Mouse (Mus musculus) ovary, postnatal 10 days (tissue): ENCODE measurements at regions not wholly inside any gene's neighbourhood (a gene's known extent, or its start where the extent isn't known, plus 50 kb on each side); places are given as distances from the start of the nearest gene placed in this dataset.

Experiments used
- DNase-seq: peaks from one replicate; pipeline ENCODE4 v3.0.0; 2022; ENCODE audit warnings: low spot score

DNA sequence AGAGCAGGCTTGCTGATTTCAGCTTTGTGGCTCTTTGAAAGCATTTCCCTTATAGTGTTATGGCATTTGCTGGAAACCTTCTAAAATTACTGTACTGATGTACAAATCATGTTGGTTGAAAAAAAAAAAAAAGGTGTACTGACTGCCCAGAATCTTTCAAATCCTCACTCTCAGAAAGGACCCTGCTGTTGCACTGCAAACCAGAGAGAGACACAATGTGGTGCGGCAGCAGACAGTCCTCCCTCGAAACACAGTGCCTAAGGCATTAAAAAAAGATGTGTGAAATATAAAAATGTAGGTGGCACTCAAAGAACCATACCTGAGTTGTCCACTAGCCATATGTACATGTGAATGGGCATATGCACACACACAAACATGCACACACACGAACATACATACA, 128.3 kb downstream of the Actr3 start:
- DNase-seq = no peak

DNA sequence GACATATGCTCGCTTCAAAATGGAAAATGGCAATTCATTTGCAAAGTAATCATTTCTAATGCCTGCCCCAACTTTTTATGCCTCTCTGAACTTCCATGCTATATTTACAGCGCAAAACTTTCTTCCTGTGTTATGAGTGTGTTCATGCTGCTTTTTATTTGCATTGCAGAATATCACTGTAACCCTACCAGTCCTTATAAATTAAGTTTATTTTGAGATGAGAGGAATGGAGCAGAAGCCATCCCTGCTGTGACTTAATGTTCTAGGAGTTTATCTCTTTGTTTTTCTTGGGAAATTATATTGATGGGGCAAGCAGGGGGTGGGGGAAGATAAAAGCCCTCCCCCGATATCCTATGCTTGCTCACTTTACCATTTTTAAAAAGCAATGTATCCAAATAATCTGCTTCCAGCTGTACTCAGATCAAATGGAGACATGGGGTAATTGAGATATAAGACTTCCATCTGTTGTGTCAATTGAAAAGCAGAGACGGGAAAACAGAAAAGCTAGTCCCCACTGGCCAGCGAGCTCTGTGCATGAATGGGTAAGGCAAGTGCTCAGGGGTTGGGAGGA, 136.9 kb downstream of the Actr3 start:
- DNase-seq = no peak

DNA sequence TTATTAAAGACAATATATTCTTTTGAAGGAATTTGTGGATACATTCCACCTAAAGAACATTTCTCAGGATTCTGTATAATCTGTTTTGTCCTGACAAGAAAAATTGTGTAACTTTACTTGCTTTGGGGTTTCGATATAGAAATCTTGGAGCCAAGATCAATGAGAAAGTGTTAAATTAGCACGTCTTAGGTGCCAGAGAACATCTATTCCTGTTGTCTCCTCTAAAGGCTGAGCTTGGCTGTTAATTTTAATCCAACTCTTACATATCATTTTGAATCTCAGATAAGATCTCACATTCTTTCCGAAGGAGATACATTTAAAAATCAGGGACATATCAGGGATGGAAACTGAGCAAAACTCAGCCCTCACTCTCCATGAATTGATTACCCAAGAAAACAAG, 139.9 kb downstream of the Actr3 start:
- DNase-seq = no peak

DNA sequence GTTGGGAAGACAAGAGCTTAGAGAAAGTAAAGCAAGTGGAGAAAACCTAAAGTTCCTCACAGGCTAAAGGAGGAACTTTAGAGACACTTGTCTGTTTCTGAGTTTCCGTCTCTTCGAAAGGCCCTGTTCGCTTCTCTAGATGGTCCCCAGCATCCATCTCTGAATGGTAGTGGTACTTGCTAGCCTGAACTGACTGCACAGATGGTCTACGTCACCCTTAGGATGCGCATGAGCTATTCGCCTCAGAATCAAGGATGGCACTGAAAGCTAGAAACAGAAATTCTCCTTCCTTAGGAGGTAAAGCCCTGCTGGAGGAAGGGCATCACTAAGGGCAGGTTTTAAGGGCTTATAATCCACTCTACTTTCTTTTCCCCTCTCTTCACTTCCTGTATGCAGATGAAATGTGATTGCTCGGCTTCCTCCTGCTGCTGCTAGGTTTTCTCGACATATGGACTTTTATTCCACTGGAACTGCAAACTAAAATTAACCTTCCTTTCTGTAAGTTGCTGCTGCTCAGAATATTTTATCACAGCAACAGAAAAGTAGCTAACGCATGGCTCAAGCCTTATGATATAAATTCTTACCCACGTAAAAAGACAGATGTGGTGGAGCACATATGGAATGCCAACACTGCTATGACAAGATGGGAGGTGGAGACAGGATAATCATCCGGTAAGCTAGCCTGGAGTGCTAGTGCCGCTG, 145.1 kb downstream of the Actr3 start:
- no peak for DNase-seq

DNA sequence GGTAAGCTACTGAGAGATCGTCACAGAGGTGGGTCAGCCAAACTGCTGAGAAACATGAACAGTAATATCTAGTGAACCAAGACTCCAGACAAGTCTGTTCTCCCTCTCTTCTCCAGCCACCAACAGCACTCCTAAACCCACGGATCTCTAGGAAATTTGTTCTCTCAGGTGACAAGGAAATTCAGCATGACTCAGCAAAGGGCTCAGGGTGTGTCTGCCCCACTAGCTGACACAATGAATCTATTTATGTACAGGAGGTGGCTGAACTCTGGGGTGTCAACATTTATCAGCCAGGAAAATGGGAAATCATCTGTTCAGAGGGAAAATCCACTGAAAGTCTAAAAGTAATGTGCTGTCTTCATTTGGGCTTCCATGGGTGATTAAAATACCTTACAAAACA, 149.2 kb downstream of the Actr3 start:
- DNase-seq = no peak

DNA sequence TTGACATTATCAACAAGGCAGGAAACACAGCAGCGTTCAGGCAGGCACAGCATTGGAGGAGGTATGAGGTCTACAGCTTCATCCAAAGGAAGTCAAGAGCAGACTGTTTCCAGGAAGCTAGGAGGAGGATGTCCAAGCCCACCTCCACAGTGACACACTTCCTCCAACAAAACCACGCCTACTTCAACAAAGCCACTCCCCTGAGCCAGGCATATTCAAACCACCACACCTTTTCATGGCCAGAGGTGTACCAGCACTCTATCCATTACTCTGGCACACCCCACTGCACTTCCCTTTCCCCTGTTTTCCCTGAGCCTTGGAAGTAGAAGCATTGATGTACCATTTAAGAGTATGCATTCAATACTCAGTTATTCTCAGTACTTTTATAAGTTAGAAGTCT, 150.8 kb downstream of the Actr3 start:
- no peak for DNase-seq

DNA sequence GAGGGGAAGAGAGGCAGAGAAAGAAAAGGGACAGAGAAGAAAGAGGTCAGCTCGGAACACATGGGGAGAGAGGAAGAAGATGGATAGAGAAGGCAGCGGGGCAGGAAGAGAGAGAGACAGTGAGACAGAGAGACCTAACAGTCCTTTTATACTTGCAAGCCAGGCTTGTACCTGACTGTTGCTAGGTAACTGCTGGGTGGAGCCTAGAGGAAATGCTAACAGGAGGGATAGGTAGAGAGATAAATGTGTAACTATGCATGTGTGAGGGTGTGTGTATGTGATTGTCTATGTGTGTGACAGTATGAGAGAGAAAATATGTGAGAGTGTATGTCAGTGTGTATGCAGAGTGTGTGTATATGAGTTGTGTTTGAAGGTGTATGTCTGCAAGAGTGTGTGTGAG, 161.8 kb downstream of the Actr3 start:
- DNase-seq = no peak

DNA sequence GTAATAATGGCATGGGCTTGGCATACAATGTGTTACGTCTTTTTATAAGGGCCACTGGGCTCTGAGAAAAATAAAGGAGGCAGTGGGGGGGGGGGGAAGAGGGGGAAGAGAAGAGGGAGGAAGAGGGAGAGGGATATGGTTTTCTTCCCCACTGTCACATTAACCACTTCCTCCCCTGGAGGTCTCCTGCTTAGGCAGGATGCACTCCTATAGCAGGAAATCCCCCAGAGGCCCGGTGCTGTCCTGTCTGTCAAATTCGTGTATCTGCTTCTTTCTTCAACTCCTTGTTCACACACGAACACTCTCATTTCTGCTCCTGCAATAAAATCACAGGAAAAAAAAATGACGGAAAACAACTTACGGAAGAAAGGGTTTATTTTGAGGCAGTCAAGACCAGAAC, 171.8 kb downstream of the Actr3 start:
- DNase-seq = no peak

DNA sequence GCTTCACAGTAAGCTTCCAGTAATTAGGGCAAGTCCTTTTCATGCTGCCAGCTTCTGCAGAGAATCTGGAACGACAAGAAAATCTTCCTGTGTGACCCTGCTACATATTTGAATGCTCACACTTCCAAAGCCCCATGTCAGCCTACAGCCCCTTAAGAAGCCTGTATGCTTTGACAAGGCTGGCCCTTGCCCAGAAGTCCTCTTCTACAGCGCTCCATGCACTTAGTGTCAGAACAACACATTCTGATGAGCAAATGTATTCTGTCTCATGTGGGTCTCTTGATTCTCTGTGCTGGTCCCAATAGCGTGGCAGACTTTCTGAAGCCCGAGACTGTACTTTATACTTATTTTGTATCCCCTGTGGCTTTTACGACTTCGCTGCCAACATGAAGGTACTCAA, 172.5 kb downstream of the Actr3 start:
- DNase-seq = no peak

DNA sequence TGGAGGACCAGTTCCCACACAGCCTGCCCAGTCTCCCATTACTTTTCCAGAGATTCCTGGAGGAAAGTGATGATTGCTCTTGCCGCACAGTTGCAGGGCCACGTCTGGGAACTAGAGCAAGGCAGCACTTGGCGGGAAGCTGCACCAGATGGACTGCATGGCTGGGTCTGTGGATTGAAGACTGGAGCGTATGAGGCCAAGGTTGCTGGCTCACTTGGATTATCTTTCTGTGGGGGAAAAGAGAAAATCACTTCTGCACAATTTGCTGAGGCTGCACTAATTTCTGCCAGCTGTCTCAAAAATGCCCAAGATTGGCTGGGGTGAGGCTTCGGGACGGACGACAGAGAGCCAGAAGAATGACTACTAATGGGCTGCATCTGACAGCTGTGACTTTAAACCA, 193.2 kb downstream of the Actr3 start:
- no peak for DNase-seq

DNA sequence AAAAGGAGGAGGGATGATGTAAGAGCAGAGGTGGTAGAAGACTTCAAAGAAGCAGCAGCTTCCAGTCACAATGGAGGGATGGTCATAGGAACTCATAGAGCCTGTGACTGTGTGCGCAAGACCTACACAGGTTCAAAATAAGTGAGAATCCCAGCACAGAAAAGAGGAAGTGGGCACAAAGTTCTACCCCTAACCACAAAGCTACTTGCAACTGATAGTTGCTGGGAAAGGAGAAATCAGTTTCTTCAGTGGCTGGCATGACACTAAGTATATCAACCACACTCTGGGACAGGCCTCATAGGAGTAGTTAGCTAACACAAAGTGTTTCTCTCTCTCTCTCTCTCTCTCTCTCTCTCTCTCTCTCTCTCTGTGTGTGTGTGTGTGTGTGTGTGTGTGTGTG, 193.8 kb downstream of the Actr3 start:
- DNase-seq = no peak

DNA sequence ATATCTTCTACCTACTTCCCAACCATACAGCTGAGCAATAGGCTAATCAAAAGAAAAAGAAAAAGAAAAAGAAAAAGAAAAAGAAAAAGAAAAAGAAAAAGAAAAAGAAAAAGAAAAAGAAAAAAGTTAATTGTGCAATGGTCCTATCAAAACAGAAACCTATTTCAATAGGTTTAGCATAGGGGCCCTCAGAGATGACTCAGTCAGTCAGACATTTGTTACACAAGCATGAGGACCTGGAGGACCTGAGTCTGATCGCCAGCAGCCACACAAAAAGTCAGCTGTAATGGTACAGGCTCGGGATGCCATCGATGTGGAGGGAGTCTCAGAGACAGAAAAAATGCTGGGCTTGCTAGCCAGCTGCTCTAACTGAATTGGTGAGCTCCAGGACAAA, 197.9 kb downstream of the Actr3 start:
- DNase-seq = no peak

DNA sequence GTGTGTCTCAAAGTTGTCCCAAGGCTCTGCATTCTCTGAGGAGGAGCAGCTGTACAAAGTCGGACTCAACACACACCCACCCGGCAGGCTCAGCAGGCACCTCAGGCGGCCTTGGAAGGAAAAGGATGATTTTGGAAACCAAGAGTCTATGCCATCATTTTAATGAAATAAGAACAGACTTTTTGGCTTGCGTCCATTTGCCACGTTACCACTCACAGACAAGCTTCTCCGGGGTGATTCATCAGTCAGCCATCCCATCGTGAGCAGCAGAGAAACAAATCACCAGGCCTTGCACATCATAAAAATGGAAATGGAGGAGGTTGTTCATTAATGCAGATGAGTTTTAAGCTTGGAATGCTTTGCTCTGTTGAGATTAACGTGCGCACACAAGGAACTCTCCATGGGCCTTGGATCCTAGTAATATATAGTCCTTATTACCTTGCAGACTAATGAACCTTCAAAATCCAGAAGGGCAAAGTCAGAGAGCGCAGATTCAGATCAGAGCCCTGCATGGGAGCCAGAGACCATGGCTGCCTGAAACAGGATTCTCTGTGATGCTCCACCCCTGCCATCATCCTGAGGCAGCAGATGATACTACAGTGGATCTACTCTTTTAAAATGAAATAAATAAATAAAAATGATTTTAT, 198.5 kb downstream of the Actr3 start:
- DNase-seq = no peak

DNA sequence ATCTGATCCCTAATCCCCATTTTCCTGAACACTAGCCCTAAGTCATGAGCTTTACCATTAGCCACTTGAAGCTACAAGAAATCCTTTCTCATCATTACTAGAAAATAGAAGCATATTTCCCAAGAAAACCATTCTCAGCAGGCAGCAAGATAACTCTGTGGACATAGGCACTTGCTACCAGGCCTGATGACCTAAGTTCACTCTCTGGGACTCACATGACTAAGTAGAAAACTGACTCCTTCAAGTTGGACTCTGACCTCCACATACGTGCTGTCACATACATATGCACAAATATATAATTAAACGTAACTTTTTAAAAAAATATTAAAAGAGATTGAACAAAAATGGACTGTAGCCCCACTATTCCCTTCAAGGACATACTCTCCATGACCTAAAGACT, 200.8 kb downstream of the Actr3 start:
- DNase-seq = no peak

DNA sequence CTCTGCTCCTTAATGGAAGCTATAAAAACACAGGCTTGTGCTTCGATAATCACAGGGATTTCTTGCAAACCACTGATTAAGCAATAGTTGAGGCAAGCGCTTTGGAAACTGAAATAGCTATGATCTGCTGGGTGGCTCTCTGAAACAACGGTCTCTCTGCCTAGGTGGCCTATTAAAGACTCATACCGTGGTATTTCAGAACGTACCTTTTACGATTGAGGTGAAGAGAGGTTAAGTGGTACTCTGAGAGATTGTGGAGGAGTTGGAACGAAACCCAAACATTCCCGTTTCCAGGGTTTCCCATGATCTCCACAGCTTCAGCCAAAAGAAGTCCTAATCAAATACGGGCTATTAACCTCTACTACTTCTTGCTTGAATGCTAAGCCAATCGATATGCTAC, 212.2 kb downstream of the Actr3 start:
- DNase-seq = no peak

DNA sequence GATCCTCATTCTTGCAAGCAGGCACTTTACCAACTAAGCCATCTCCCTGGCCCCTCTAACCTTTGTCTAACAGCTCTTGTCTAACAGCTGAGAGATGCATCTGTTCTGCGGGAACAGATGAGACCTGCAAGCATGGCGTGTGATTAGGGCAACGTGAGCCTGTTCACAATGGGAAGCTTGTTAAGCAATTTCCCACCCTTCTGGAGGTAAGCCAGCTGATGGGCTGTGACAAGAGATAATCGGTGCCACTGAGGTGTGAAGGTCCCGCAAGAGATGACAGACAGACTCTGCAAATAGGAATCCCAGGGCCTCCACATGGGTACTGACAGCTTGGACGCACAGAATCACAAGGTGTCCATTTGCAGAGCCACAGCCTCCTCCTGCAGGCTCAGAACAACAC, 219.3 kb downstream of the Actr3 start:
- no peak for DNase-seq

DNA sequence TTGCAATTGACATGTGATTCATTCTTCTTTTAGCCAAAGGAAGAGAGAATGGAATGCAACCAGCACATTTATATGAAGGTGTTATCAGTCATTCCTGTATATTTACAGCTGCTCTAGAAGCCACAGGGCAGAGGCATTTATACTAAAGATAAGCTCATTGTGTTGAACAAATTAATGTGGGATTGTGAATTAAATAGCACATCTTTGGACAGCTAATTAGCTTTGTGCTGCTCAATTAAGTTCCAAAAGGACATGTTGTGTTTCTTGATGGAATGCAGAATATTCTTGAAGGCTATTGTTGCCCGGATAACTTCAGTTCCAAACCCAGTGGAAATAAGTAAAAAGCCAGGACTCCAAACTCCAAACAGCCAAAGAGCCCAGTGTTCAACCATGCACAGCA, 248.4 kb downstream of the Actr3 start:
- no peak for DNase-seq

DNA sequence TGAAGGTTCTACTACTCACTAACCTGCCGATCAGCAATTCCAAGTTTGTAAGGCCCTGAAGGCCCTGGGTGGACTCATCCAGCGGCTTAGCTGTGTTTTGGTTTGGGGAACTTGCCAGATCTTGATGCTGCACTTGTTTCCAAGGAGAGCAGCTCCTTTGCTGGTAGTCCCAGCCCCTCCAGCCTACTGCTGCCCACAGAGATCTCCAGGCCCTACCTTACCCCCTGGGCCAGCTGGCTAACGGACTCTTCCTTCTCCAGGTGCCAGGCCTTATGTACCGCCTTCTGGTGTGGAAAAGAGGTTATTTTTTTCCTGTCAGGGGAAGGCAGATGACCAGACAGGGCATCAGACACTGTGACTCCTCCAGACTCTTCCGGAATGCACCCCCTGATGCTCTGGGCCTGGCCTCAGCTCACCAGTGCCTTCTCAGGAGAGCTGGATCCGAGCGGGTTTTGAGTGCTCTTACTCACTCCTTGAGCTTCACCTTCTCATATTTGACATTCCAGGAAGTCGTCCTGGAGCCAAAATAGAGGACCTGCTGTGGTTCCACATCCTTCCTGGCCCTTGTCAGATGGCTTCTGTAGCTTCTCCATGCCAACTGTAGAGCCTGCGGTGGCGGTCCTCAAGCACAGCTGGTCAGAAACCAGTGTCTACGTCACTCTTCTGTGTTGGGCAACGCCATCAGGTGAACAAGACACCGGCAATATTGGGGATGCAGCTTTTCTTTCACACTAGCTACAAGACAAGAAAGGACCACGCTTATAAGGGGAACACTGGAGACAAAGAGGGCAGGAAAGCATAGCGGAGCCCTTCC, 259.2 kb downstream of the Actr3 start:
- no peak for DNase-seq

DNA sequence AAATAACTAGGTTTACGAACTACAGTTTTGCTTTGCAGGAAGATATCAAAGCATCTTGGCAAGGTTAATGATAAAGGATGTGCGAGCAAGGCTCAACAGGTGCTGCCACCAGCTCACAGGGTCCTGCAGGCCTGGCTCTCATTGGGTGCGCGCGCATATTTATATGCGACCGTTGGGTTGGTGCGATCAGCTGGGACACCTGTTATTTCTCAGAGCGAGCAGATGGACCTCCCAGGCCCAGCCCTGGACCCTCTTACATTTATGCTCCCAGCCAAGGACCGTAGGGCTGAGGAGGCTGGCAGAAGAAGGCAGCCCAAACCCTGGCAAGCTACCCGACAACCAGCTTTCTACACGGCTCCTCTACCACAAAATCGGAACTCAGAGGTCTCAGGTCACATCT, 260.8 kb downstream of the Actr3 start:
- DNase-seq = no peak

DNA sequence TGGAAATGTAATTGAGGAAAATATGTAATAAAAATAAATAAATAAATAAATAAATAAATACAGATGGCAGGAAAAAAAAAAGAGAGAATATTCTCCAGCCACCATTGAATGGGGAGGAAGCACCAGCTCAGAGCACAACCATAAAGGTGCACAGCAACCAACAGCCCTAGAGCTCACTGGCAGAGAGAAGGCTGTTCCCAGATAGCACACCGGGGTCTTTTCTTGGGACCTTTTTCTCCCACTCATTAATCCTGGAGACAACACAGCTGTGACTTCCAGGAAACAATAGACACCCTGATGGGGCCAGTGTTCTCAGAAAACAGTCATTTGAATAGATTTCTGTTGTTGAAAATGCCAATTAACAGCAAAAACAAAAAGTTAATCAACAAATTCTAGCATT, 263.1 kb downstream of the Actr3 start:
- DNase-seq = no peak

DNA sequence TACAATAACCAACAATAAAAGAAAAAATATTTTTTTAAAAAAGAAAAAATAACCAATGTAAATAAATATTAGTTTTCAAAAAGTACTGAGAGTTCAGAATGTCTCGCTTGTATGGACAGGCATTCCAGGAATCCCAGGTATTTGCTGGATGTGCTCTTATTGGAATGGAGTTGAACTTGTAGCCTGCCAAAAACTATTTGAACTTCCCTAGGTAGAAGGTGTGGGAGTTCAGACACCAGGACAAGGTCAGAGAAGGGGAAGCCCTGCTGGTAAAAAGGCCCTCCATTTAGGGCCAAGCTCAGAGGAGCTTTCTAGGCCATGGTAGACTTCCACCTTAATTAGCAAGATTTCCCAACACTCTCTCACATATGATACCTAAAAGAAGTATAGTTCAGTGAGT, 270.3 kb downstream of the Actr3 start:
- no peak for DNase-seq

DNA sequence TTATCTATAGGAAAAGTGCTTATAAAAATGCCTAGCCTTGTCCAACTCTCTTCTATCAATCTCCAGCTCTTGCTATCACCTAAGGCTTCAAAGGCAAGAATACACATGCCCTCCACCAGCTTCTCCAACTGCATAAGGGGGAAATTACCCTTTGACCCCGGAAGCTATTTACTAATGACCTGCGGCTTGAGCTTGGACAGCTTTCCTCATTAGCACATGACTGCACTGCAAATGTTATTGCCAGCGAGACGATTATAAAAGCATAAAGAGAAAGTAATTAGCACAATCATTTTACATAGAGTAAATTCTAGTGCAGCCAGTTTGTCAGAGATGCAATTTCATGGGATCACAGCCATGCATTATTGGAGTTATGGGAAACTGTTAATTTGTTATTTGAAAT, 277.0 kb downstream of the Actr3 start:
- DNase-seq = no peak

DNA sequence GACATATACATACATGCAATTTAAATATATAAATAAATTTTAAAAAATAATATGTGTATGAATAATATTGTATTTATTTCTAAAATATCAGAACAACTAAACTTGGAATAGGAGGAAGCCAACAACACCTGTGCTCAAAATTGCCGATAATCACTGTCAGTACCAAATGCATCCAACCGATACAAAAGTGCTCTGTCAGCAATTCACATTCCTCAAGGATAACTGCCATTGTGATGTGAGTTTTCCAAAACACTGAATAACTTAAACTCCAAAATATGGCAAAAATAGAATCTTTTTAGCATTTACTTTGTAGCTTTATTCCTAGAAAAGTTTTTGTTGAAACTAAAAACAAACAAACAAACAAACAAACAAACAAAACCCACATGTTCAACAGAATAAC, 279.4 kb downstream of the Actr3 start:
- DNase-seq = no peak
